Mouse (Mus musculus) testis, adult 2 months (tissue): ENCODE data around the gene Atad5. TPM values are rescaled to one million over a fixed set of nuclear protein-coding genes. Genes with fewer than 3 reads are reported as not detected.
A peak's percentile ranks its signal among the peaks of the same experiment; 100 is the strongest.

Experiments used
- H3K27ac ChIP-seq: fragments of 200-500 bp; 2 replicates; pipeline ENCODE4 v1.5.1; 2012; ENCODE audit warnings: low read depth, low read length; ENCODE audit not compliant: control insufficient read depth, insufficient read depth
- H3K27me3 ChIP-seq: fragments of 200-500 bp; 2 replicates; pipeline ENCODE4 v1.6.1; 2012; ENCODE audit warnings: mild to moderate bottlenecking, low read length, moderate library complexity; ENCODE audit not compliant: control insufficient read depth, insufficient read depth
- H3K36me3 ChIP-seq: fragments of 200-500 bp; 2 replicates; pipeline ENCODE4 v1.6.1; 2012; ENCODE audit warnings: mild to moderate bottlenecking, low read length; ENCODE audit not compliant: control insufficient read depth, insufficient read depth
- H3K4me1 ChIP-seq: fragments of 200-500 bp; 2 replicates; pipeline ENCODE4 v1.6.1; 2012; ENCODE audit warnings: low read length; ENCODE audit not compliant: control insufficient read depth, insufficient read depth
- H3K4me3 ChIP-seq: fragments of 200-500 bp; 2 replicates; pipeline ENCODE4 v1.5.1; 2012; ENCODE audit warnings: low read depth, mild to moderate bottlenecking, low read length, moderate library complexity, mixed read lengths; ENCODE audit not compliant: control insufficient read depth
- CTCF ChIP-seq: fragments of 200-500 bp; IDR thresholded peaks from 2 replicates; pipeline ENCODE4 v1.5.1; 2012; ENCODE audit warnings: low read depth, mild to moderate bottlenecking, inconsistent platforms, low read length, moderate library complexity; ENCODE audit not compliant: control insufficient read depth, insufficient read depth, insufficient replicate concordance
- POLR2A ChIP-seq: fragments of 200-500 bp; IDR thresholded peaks from 2 replicates; pipeline ENCODE4 v1.6.1; 2012; ENCODE audit warnings: low read depth, mild to moderate bottlenecking, inconsistent platforms, low read length, moderate library complexity; ENCODE audit not compliant: control insufficient read depth
- polyA plus RNA-seq: library from polyadenylated mRNA; depleted of rRNA; stranded (reverse); fragments of >200 nt; gene quantifications from 2 replicates; pipeline ENCODE4 v1.2.3, GENCODE M21; 2012

Atad5 gene
- polyA plus RNA-seq, 1 experiment: 1.2 TPM

- H3K36me3 ChIP-seq: no peaks in the 10 kb centered on the region
- H3K27me3 ChIP-seq: no peaks in the 10 kb centered on the region
- no peak overlapping the region for H3K27ac ChIP-seq
- H3K4me3 ChIP-seq: no peak overlapping the region
- no peaks in the 10 kb centered on the region for H3K4me1 ChIP-seq
- TF ChIP-seq POLR2A: no peak
- TF ChIP-seq CTCF: no peak
Measured at GRCm38 (mm10) chr11:80116411-80116810, 27.2 kb downstream of the Atad5 start.

GRCm38 (mm10) chr11:80132050-80132449, 42.9 kb downstream of the Atad5 start:
- H3K4me3 ChIP-seq: no peak overlapping the region
- no peak overlapping the region for H3K27ac ChIP-seq
- H3K36me3 ChIP-seq: no peaks in the 10 kb centered on the region
- no peaks in the 10 kb centered on the region for H3K27me3 ChIP-seq
- TF ChIP-seq POLR2A (no peak), CTCF (no peak)
- no peaks in the 10 kb centered on the region for H3K4me1 ChIP-seq

- no peak for TF ChIP-seq CTCF
- no peak for TF ChIP-seq POLR2A
- Histone ChIP-seq H3K4me1 (no peaks in the 10 kb centered on the region), H3K36me3 (no peaks in the 10 kb centered on the region), H3K27me3 (no peaks in the 10 kb centered on the region), H3K27ac (no peak overlapping the region), H3K4me3 (no peak overlapping the region)
Measured at GRCm38 (mm10) chr11:80134744-80135143, 45.5 kb downstream of the Atad5 start.

GRCm38 (mm10) chr11:80135954-80136683, 46.9 kb downstream of the Atad5 start:
- Histone ChIP-seq H3K27ac (no peak overlapping the region), H3K36me3 (no peaks in the 10 kb centered on the region), H3K27me3 (no peaks in the 10 kb centered on the region), H3K4me1 (no peaks in the 10 kb centered on the region), H3K4me3 (no peak overlapping the region)
- TF ChIP-seq POLR2A: no peak
- no peak for TF ChIP-seq CTCF

- Histone ChIP-seq H3K27ac (no peak overlapping the region), H3K27me3 (no peaks in the 10 kb centered on the region), H3K4me1 (no peaks in the 10 kb centered on the region), H3K36me3 (no peaks in the 10 kb centered on the region), H3K4me3 (no peak overlapping the region)
- TF ChIP-seq POLR2A (no peak), CTCF (no peak)
Measured at GRCm38 (mm10) chr11:80136786-80137185, 47.6 kb downstream of the Atad5 start.

GRCm38 (mm10) chr11:80137773-80138172, 48.6 kb downstream of the Atad5 start:
- Histone ChIP-seq H3K27me3 (no peaks in the 10 kb centered on the region), H3K27ac (no peak overlapping the region), H3K36me3 (no peaks in the 10 kb centered on the region), H3K4me1 (peaks cover 2% of the 10 kb centered on the region), H3K4me3 (no peak overlapping the region)
- TF ChIP-seq POLR2A (no peak), CTCF (no peak)

GRCm38 (mm10) chr11:80141825-80142521, 52.8 kb downstream of the Atad5 start, which contains the start of gene Tefm:
Tefm (minus strand) TSS chr11:80142175.
- Histone ChIP-seq H3K4me3 (peak within 1 kb of the TSS; percentile 97), H3K27me3 (no peaks in the 10 kb centered on the region), H3K4me1 (peaks cover 7% of the 10 kb centered on the region), H3K27ac (peak within 1 kb of the TSS; percentile 90), H3K36me3 (no peaks in the 10 kb centered on the region)
- TF ChIP-seq CTCF (no peak), POLR2A (peak; percentile 73; the same call in 1 of the 2 replicates)
